Mouse (Mus musculus) olfactory bulb, adult 2 months (tissue): ENCODE measurements at regions not wholly inside any gene's neighbourhood (a gene's known extent, or its start where the extent isn't known, plus 50 kb on each side); places are given as distances from the start of the nearest gene placed in this dataset.

Experiments used
- CTCF ChIP-seq: fragments of 200-500 bp; IDR thresholded peaks from 2 replicates; pipeline ENCODE4 v1.5.1; 2012; ENCODE audit warnings: low read depth, mild to moderate bottlenecking, low read length, moderate library complexity; ENCODE audit not compliant: insufficient read depth
- POLR2A ChIP-seq: fragments of 200-500 bp; IDR thresholded peaks from 2 replicates; pipeline ENCODE4 v1.6.1; 2012; ENCODE audit warnings: mild to moderate bottlenecking, low read depth, low read length, moderate library complexity; ENCODE audit not compliant: insufficient read depth

DNA sequence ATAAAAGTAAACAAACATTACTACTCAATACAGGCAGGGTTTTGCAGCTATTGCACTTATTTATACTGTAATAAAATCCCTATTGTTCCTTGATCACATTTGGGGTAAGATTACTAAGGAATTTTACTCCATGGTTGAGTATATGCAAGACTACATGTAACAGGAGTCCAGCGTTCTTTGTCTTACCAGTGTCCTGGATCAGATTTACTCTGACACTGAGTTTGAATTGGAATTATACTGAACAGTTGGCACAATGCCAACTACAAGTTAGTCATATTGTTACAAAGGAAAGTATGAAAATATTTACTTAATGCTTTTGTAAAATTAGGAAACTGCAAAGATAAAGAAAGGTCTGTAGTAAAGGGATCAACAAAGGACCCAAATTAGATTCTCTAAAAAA, 178.4 kb downstream of the Gm9733 start:
- TF ChIP-seq CTCF (no peak), POLR2A (no peak)
